Mouse (Mus musculus) stomach, embryonic 15.5 days (tissue): ENCODE data around the gene Rpp14. TPM values are rescaled to one million over a fixed set of nuclear protein-coding genes. Genes with fewer than 3 reads are reported as not detected.

Source experiments
- polyA plus RNA-seq: library from polyadenylated mRNA; unstranded; fragments of >200 nt; fragmentation: Nextera tagmentation; extraction: Ambion mirVana; gene quantifications from 2 replicates; pipeline ENCODE4 v1.2.1, GENCODE M21; 2015

Rpp14 gene
- polyA plus RNA-seq, 1 experiment from 2014 or later: 52.3 TPM

Other genes with a start within 250 kb of the Rpp14 start
- gene Gm45521, start 123.1 kb upstream of the Rpp14 start, polyA plus RNA-seq: 0.21 TPM in 1 of 2 replicates, not detected in the other
- gene Dnase1l3, start 85.8 kb upstream of the Rpp14 start, polyA plus RNA-seq: 0.94 and 0.99 TPM in 2 replicates
- gene Abhd6, start 77.5 kb upstream of the Rpp14 start, polyA plus RNA-seq: 18.9 and 21.2 TPM in 2 replicates
- gene Pxk, start 17.8 kb downstream of the Rpp14 start, polyA plus RNA-seq: 39.0 and 39.6 TPM in 2 replicates
- 176 and 189 TPM in 2 replicates for gene Pdhb, start 92.7 kb downstream of the Rpp14 start, polyA plus RNA-seq
- 12.9 and 14.2 TPM in 2 replicates for gene Kctd6, start 133.8 kb downstream of the Rpp14 start, polyA plus RNA-seq
- gene Acox2, start 179.0 kb downstream of the Rpp14 start, polyA plus RNA-seq: 2.1 and 3.1 TPM in 2 replicates
- gene Fam107a, start 237.7 kb downstream of the Rpp14 start, polyA plus RNA-seq: 0.22 and 0.23 TPM in 2 replicates